Mouse (Mus musculus): ENCODE measurements at regions not wholly inside any gene's neighbourhood (a gene's known extent, or its start where the extent isn't known, plus 50 kb on each side); places are given as distances from the start of the nearest gene placed in this dataset.

DNA sequence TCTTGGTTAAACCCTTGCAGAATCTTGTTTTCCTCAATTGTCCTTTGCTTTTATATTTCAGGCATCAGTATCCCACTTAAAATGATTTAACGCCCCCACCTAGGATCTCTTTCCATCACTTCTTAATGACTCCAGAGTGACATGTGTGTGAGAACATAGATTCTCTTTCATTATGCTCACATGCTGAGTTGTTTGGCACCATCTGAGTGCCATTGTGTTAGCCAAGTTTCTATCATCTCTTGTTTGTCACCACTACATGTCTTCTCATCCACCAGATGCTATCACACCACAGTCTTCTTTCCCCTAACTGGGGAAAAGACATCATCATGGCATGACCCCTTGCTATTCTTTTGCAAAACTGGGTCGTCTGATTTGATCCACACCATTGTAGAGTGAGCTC is 283.4 kb upstream of the Sema6d start:
- no peak for TF ChIP-seq CTCF (IDR thresholded peaks at IDR 0.05; ENCODE audit: borderline replicate concordance, extremely low read depth, insufficient read depth, insufficient read length)
- TF ChIP-seq POLR2A (IDR thresholded peaks at IDR 0.05; ENCODE audit: borderline replicate concordance, extremely low read depth, insufficient read depth, insufficient read length, poor library complexity, severe bottlenecking) = no peak
